Mouse (Mus musculus) erythroblast, embryonic 14.5 days (primary cell): ENCODE measurements around the gene Ap1m1.

Source experiments
- GATA1 ChIP-seq: IDR thresholded peaks from 2 replicates; pipeline ENCODE4 v1.6.1; 2012; ENCODE audit warnings: low read length, inconsistent platforms, mixed read lengths
- TAL1 ChIP-seq: IDR thresholded peaks from 3 replicates; pipeline ENCODE4 v1.6.1; 2012; ENCODE audit warnings: low read length, inconsistent platforms, mixed read lengths

GRCm38 (mm10) chr8:72261019-72261418 lies 21.2 kb downstream of the Ap1m1 start:
- no peak for TF ChIP-seq TAL1
- no peak for TF ChIP-seq GATA1
